Comparison of ENCODE assay signal across 17 mouse cellular contexts in genomic region chr2:104484438-104484837, GRCm38 (mm10). TPM values are rescaled to one million over a fixed set of nuclear protein-coding genes. Genes with fewer than 3 reads are reported as not detected.
DNase-seq lines count a peak whose midpoint lies in the region; ATAC-seq and TF ChIP-seq lines count a peak whose summit lies in the region.
"Had no signal": no experiment of that assay in that cellular context is flagged by ENCODE, and none has a peak within 500 bp of the region (broad histone marks: within the 10 kb centered on the region; RNA-seq: fewer than 3 reads in every experiment).

No protein-coding gene starts in this region.

- TF ChIP-seq CTCF in heart, adult 2 months (IDR thresholded peaks at IDR 0.05): no peak
- no peak for TF ChIP-seq CTCF in kidney, postnatal 0 days (IDR thresholded peaks at IDR 0.05; ENCODE audit: low read depth)

- no peaks in the 10 kb centered on the region for H3K36me3 ChIP-seq in heart, embryonic 12.5 days
- H3K36me3 ChIP-seq in heart, adult 2 months (ENCODE audit: control insufficient read depth, insufficient read depth, low read length): peaks cover 27% of the 10 kb centered on the region
- H3K36me3 ChIP-seq in kidney, postnatal 0 days (ENCODE audit: insufficient read depth, low read length): no peaks in the 10 kb centered on the region
- H3K36me3 ChIP-seq in intestine, embryonic 15.5 days: no peaks in the 10 kb centered on the region
- H3K36me3 ChIP-seq in neural tube, embryonic 15.5 days: no peaks in the 10 kb centered on the region
- H3K36me3 ChIP-seq: embryonic facial prominence, embryonic 13.5 days; limb, embryonic 12.5 days had no signal

- H3K4me2 ChIP-seq in heart, embryonic 12.5 days: peak overlapping the region; percentile 10; the same call in 1 of the 2 replicates
- no peak overlapping the region for H3K4me2 ChIP-seq in kidney, postnatal 0 days (ENCODE audit: low read length)
- H3K4me2 ChIP-seq in intestine, embryonic 15.5 days (replicated peaks): no peak overlapping the region
- no peak overlapping the region for H3K4me2 ChIP-seq in neural tube, embryonic 15.5 days
- H3K4me2 ChIP-seq: embryonic facial prominence, embryonic 13.5 days; forebrain, embryonic 13.5 days; limb, embryonic 12.5 days had no signal

- no peak for ATAC-seq in heart, embryonic 12.5 days (ENCODE audit: insufficient number of reproducible peaks, low FRiP score)
- peak; percentile 63; the same call in 1 of the 2 replicates for ATAC-seq in kidney, postnatal 0 days (replicated peaks; ENCODE audit: low FRiP score, low read depth)
- peak; percentile 73 for ATAC-seq in intestine, embryonic 15.5 days
- 0 out of 2 replicates have a peak, but pooled peaks have one; percentile 31 for ATAC-seq in neural tube, embryonic 15.5 days (ENCODE audit: low FRiP score)
- ATAC-seq: forebrain, embryonic 13.5 days had no signal

- DNase-seq in heart, adult 2 months: no peak
- no peak for DNase-seq in kidney, postnatal 0 days (ENCODE audit: low spot score)
- no peak for DNase-seq in kidney, postnatal 4 days
- DNase-seq in layer of hippocampus, postnatal 10 days (ENCODE audit: low spot score in 2 of 2): no peak
- DNase-seq: adrenal gland, postnatal 10 days; cerebellum, adult 9-10 months; gastrocnemius, postnatal 10 days; kidney, adult 9 months; lung, adult 2 months; right cerebral cortex, postnatal 25 days had no signal

- no peak for TF ChIP-seq EP300 in heart, adult 2 months (IDR thresholded peaks at IDR 0.05; ENCODE audit: insufficient read depth, low read depth, low read length)

- H3K9ac ChIP-seq in heart, embryonic 12.5 days: no peak overlapping the region
- no peak overlapping the region for H3K9ac ChIP-seq in heart, adult 2 months (ENCODE audit: low read depth, low read length)
- H3K9ac ChIP-seq in kidney, postnatal 0 days (ENCODE audit: low read depth, low read length): no peak overlapping the region
- H3K9ac ChIP-seq in intestine, embryonic 15.5 days: no peak overlapping the region
- H3K9ac ChIP-seq in neural tube, embryonic 15.5 days (replicated peaks): no peak overlapping the region
- H3K9ac ChIP-seq: embryonic facial prominence, embryonic 13.5 days; forebrain, embryonic 13.5 days; limb, embryonic 12.5 days had no signal

- H3K27me3 ChIP-seq in heart, embryonic 12.5 days (replicated peaks): no peaks in the 10 kb centered on the region
- no peaks in the 10 kb centered on the region for H3K27me3 ChIP-seq in heart, adult 2 months (ENCODE audit: control insufficient read depth, insufficient read depth, low read length)
- H3K27me3 ChIP-seq in kidney, postnatal 0 days (ENCODE audit: insufficient read depth, low read length): no peaks in the 10 kb centered on the region
- H3K27me3 ChIP-seq in intestine, embryonic 15.5 days (replicated peaks): no peaks in the 10 kb centered on the region
- no peaks in the 10 kb centered on the region for H3K27me3 ChIP-seq in neural tube, embryonic 15.5 days (replicated peaks)
- H3K27me3 ChIP-seq: embryonic facial prominence, embryonic 13.5 days; forebrain, embryonic 13.5 days; limb, embryonic 12.5 days had no signal

- peak overlapping the region; percentile 61 for H3K27ac ChIP-seq in heart, embryonic 12.5 days (ENCODE audit: poor library complexity, severe bottlenecking)
- no peak overlapping the region for H3K27ac ChIP-seq in heart, adult 2 months
- H3K27ac ChIP-seq in kidney, postnatal 0 days: no peak overlapping the region
- no peak overlapping the region for H3K27ac ChIP-seq in intestine, embryonic 15.5 days
- H3K27ac ChIP-seq in neural tube, embryonic 15.5 days (replicated peaks): no peak overlapping the region
- H3K27ac ChIP-seq: embryonic facial prominence, embryonic 13.5 days; forebrain, embryonic 13.5 days; limb, embryonic 12.5 days had no signal

- no peak overlapping the region for H3K4me3 ChIP-seq in heart, embryonic 12.5 days
- no peak overlapping the region for H3K4me3 ChIP-seq in heart, adult 2 months
- H3K4me3 ChIP-seq in kidney, postnatal 0 days (replicated peaks; ENCODE audit: low read depth, low read length): no peak overlapping the region
- no peak overlapping the region for H3K4me3 ChIP-seq in intestine, embryonic 15.5 days (replicated peaks)
- H3K4me3 ChIP-seq in neural tube, embryonic 15.5 days (replicated peaks): no peak overlapping the region
- H3K4me3 ChIP-seq: embryonic facial prominence, embryonic 13.5 days; forebrain, embryonic 13.5 days; limb, embryonic 12.5 days had no signal

- H3K9me3 ChIP-seq in heart, embryonic 12.5 days (replicated peaks): no peaks in the 10 kb centered on the region
- no peaks in the 10 kb centered on the region for H3K9me3 ChIP-seq in kidney, postnatal 0 days (replicated peaks; ENCODE audit: low read length)
- no peaks in the 10 kb centered on the region for H3K9me3 ChIP-seq in intestine, embryonic 15.5 days
- H3K9me3 ChIP-seq in neural tube, embryonic 15.5 days (replicated peaks): no peaks in the 10 kb centered on the region
- H3K9me3 ChIP-seq: embryonic facial prominence, embryonic 13.5 days; forebrain, embryonic 13.5 days; G1E; limb, embryonic 12.5 days had no signal

- H3K79me2 ChIP-seq in heart, adult 2 months (replicated peaks; ENCODE audit: control insufficient read depth, insufficient read depth, low read length): peaks cover 14% of the 10 kb centered on the region

- intact Hi-C loops in heart, adult 2 months (cut with DNase I): no loop called here

- TF ChIP-seq POLR2A in heart, adult 2 months (IDR thresholded peaks at IDR 0.05; ENCODE audit: insufficient read depth, low read depth, low read length): no peak

- H3K4me1 ChIP-seq in heart, embryonic 12.5 days (replicated peaks): peaks cover 20% of the 10 kb centered on the region
- H3K4me1 ChIP-seq in heart, adult 2 months (ENCODE audit: control insufficient read depth, insufficient read depth, low read length): peaks cover 21% of the 10 kb centered on the region
- no peaks in the 10 kb centered on the region; the same call in 1 of the 2 replicates for H3K4me1 ChIP-seq in kidney, postnatal 0 days (replicated peaks; ENCODE audit: insufficient read depth, low read length)
- H3K4me1 ChIP-seq in intestine, embryonic 15.5 days (replicated peaks): 0 out of 2 replicates have a peak, but pooled peaks cover 3% of the 10 kb centered on the region
- H3K4me1 ChIP-seq in neural tube, embryonic 15.5 days: peaks cover 9% of the 10 kb centered on the region; the same call in 1 of the 2 replicates
- H3K4me1 ChIP-seq: embryonic facial prominence, embryonic 13.5 days; forebrain, embryonic 13.5 days had no signal

- WGBS in heart, embryonic 12.5 days: 35% methylated on average over 5 of the region's 5 CpGs
- 42% methylated on average over 5 of the region's 5 CpGs for WGBS in heart, adult 2 months
- WGBS in kidney, postnatal 0 days: 19% methylated on average over 5 of the region's 5 CpGs
- WGBS in intestine, embryonic 15.5 days: 26% methylated on average over 5 of the region's 5 CpGs
- WGBS in neural tube, embryonic 15.5 days: 18% methylated on average over 5 of the region's 5 CpGs

RNA-seq across cellular contexts. Expression of gene Hipk3, which starts 9.8 kb away (rescaled TPM):
- polyA plus RNA-seq in heart, embryonic 12.5 days (2016; fragmentation: Nextera tagmentation; extraction: Ambion mirVana): 71.4 and 78.0 TPM in 2 replicates
- total RNA-seq in heart, adult 2 months (2021): 100 to 1,000 TPM; 206 to 229 TPM
- polyA plus RNA-seq in heart, adult 2 months (2012; rRNA removed): 66.9 and 147 TPM in 2 replicates
- polyA plus RNA-seq in kidney, postnatal 0 days (2015; fragmentation: Nextera tagmentation; extraction: Ambion mirVana): 11.7 and 13.8 TPM in 2 replicates
- 12.7 and 13.7 TPM in 2 replicates for polyA plus RNA-seq in intestine, embryonic 15.5 days (2015; fragmentation: Nextera tagmentation; extraction: Ambion mirVana)
- 7.2 and 9.8 TPM in 2 replicates for polyA plus RNA-seq in neural tube, embryonic 15.5 days (2015; fragmentation: Nextera tagmentation; extraction: Ambion mirVana)
- 10 to 100 TPM; 47.3 to 48.0 TPM for total RNA-seq in layer of hippocampus, postnatal 10 days (2021)
